Mouse (Mus musculus) right cerebral cortex, postnatal 25 days (tissue): ENCODE results near the gene Sprr2a2.
"Not testable (repeated sequence)": the region's sequence is repeated elsewhere in the genome, so short reads cannot be mapped to it uniquely, and the experiment has no call there.

ENCODE experiments used
- DNase-seq: peaks from one replicate; pipeline ENCODE4 v3.0.0; 2022

Gene Sprr2a2

GRCm38 (mm10) chr3:92279663-92280062, 63.9 kb downstream of the Sprr2a2 start:
- DNase-seq: not testable (repeated sequence)

DNA sequence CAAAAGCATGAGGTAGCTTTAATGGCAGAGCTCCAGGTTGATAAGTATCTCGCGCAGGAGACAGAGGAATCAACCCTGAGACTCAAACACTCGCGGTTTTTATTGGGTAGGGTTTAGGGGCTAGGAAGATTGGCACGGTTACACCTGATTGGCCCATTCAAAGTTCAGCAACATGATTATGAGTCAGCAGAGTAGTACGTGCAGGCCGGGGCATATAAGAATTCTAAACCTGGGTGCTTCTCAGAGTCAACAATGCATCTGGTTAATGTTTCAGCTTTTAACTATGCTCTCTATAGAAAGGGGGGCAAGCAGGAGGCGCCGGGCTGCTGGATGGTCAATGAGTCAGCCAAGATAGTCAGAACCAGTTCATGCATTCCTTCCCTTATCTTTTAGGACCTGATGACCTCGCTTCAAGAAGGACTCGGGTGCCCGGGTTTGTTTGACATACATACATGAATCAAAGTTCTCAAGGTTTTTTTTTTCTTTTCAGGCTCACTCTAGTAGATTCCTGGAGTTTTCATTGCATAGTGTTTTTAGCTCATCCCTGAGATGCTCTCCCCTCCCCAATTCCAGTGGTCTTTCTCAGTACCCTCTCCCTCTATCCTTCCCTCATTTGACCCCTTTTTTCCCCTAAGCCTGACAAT, 65.4 kb downstream of the Sprr2a2 start:
- DNase-seq: not testable (repeated sequence)

DNA sequence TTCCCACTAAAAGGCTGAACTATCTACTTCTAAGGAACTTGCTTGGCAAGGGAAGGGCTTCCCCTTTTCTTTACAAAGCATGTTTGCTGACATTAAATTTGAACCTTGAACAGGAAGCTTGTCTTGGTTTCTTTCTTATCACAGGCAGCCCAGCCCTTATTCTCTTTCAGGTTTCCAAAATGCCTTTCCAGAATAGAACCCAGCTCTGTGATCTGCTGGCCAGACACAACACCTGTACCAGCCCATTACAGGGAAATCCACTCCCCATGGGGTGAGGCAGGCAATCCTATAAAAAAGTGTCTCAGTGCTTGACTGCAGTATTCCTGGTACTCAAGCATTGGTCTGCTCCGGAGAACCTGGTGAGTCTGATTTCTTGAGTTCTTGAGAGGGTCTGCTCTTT, 69.4 kb downstream of the Sprr2a2 start, which contains the start of gene Sprr2a3:
TSS of gene Sprr2a3 (plus strand) at position 317 of the 400 bp plus-strand sequence.
- not testable (repeated sequence) for DNase-seq

DNA sequence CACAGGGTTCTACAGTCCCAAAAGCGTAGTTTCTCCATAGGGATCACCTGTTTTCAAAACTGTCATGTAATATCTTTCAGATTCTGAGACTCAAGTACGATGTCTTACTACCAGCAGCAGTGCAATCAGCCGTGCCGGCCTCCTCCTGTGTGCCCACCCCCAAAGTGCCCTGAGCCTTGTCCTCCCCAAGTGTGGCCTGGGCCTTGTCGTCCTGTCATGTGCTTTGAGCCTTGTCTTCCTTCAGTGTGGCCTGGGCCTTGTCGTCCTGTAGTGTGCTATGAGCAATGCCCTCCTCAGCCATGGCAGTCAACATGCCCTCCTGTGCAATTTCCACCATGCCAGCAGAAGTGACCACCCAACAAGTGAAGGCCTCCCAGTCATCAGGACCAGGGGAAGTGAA, 72.8 kb downstream of the Sprr2a2 start:
- DNase-seq: not testable (repeated sequence)
